Mouse (Mus musculus) megakaryocyte, embryonic 14.5 days (primary cell): ENCODE data around the gene Neo1.

ENCODE experiments used
- FLI1 ChIP-seq: IDR thresholded peaks from 2 replicates; pipeline ENCODE4 v1.6.1; 2012; ENCODE audit warnings: low read length, inconsistent platforms, mixed read lengths
- GATA1 ChIP-seq: IDR thresholded peaks from 3 replicates; pipeline ENCODE4 v1.6.1; 2012; ENCODE audit warnings: mixed read lengths, low read length, inconsistent platforms, borderline replicate concordance

- TF ChIP-seq GATA1 (no peak), FLI1 (no peak)
These were observed 189.2 kb downstream of the Neo1 start for GRCm38 (mm10) chr9:58847008-58847407.
